Mouse (Mus musculus) urinary bladder, adult 2 months (tissue): Measurements from ENCODE around the gene Fez2. TPM values are rescaled to one million over a fixed set of nuclear protein-coding genes. Genes with fewer than 3 reads are reported as not detected.

Source experiments
- DNase-seq: peaks from one replicate; pipeline ENCODE4 v3.0.0; 2022; ENCODE audit warnings: low spot score
- polyA plus RNA-seq: library from polyadenylated mRNA; depleted of rRNA; stranded (reverse); fragments of >200 nt; gene quantifications from 2 replicates; pipeline ENCODE4 v1.2.3, GENCODE M21; 2012

The Fez2 gene
- polyA plus RNA-seq, 1 experiment, result 122 TPM

GRCm38 (mm10) chr17:78408386-78408785 lies 9.6 kb downstream of the Fez2 start:
- no peak for DNase-seq

GRCm38 (mm10) chr17:78407581-78407980 lies 10.4 kb downstream of the Fez2 start:
- DNase-seq, result no peak

- no peak for DNase-seq
These were observed 11.1 kb downstream of the Fez2 start for GRCm38 (mm10) chr17:78406854-78407253.

GRCm38 (mm10) chr17:78405336-78405735 lies 12.6 kb downstream of the Fez2 start:
- no peak for DNase-seq

GRCm38 (mm10) chr17:78403804-78404203 lies 14.1 kb downstream of the Fez2 start:
- no peak for DNase-seq

- no peak for DNase-seq
These were observed 14.7 kb downstream of the Fez2 start for GRCm38 (mm10) chr17:78403229-78403628.

GRCm38 (mm10) chr17:78402174-78402573 lies 15.8 kb downstream of the Fez2 start:
- DNase-seq, result no peak

GRCm38 (mm10) chr17:78401713-78402112 lies 16.2 kb downstream of the Fez2 start:
- no peak for DNase-seq

GRCm38 (mm10) chr17:78401311-78401710 lies 16.6 kb downstream of the Fez2 start:
- no peak for DNase-seq

- DNase-seq, result no peak
These were observed 17.7 kb downstream of the Fez2 start for GRCm38 (mm10) chr17:78400130-78400840.

GRCm38 (mm10) chr17:78392401-78393087 lies 25.4 kb downstream of the Fez2 start:
- DNase-seq, result no peak

GRCm38 (mm10) chr17:78389573-78389972 lies 28.4 kb downstream of the Fez2 start:
- DNase-seq, result no peak

GRCm38 (mm10) chr17:78388101-78388847 lies 29.7 kb downstream of the Fez2 start:
- DNase-seq, result no peak

- DNase-seq, result no peak
These were observed 30.3 kb downstream of the Fez2 start for GRCm38 (mm10) chr17:78387665-78388064.

- DNase-seq, result no peak
These were observed 35.6 kb downstream of the Fez2 start for GRCm38 (mm10) chr17:78382321-78382720.

- no peak for DNase-seq
These were observed 38.2 kb downstream of the Fez2 start for GRCm38 (mm10) chr17:78379730-78380245.

GRCm38 (mm10) chr17:78379079-78379729 lies 38.7 kb downstream of the Fez2 start:
- no peak for DNase-seq

- DNase-seq, result no peak
These were observed 41.4 kb downstream of the Fez2 start for GRCm38 (mm10) chr17:78376587-78376986.

- DNase-seq, result no peak
These were observed 43.2 kb downstream of the Fez2 start for GRCm38 (mm10) chr17:78374756-78375155.

- DNase-seq, result no peak
These were observed 44.1 kb downstream of the Fez2 start for GRCm38 (mm10) chr17:78373849-78374248.

GRCm38 (mm10) chr17:78373174-78373573 lies 44.8 kb downstream of the Fez2 start:
- DNase-seq, result no peak

- no peak for DNase-seq
These were observed 47.5 kb downstream of the Fez2 start for GRCm38 (mm10) chr17:78370445-78370844.
